Mouse (Mus musculus) heart, postnatal 0 days (tissue): Measurements from ENCODE around the gene Ctnnd1. TPM values are rescaled to one million over a fixed set of nuclear protein-coding genes. Genes with fewer than 3 reads are reported as not detected.
A peak's percentile ranks its signal among the peaks of the same experiment; 100 is the strongest.

ENCODE experiments used
- ATAC-seq: fragments of 200-750 bp; cut with Nextera tagmentation; 2 replicates; pipeline ENCODE4 v1.8.0; 2017; ENCODE audit warnings: low read depth, moderate number of reproducible peaks, moderate library complexity; ENCODE audit not compliant: insufficient read depth
- DNase-seq: peaks from one replicate; pipeline ENCODE4 v3.0.0-alpha.2; 2016; ENCODE audit warnings: low spot score
- H3K27ac ChIP-seq: fragments of 300-500 bp; sonication (generic); 2 replicates; pipeline ENCODE4 v1.5.1; 2014; ENCODE audit warnings: low read depth, mild to moderate bottlenecking
- H3K27me3 ChIP-seq: fragments of 300-500 bp; sonication (generic); 2 replicates; pipeline ENCODE4 v1.6.1; 2014; ENCODE audit warnings: low read length, mixed read lengths; ENCODE audit not compliant: control insufficient read depth, insufficient read depth
- H3K36me3 ChIP-seq: fragments of 300-500 bp; sonication (generic); replicated peaks from 2 replicates; pipeline ENCODE4 v1.6.1; 2014; ENCODE audit warnings: low read length, mixed read lengths; ENCODE audit not compliant: control insufficient read depth, insufficient read depth
- H3K4me1 ChIP-seq: fragments of 300-500 bp; sonication (generic); 2 replicates; pipeline ENCODE4 v1.6.1; 2014; ENCODE audit warnings: antibody characterized with exemption; ENCODE audit not compliant: control insufficient read depth, insufficient read depth
- H3K4me2 ChIP-seq: fragments of 300-500 bp; sonication (generic); 2 replicates; pipeline ENCODE4 v1.6.1; 2014; ENCODE audit warnings: low read depth, mild to moderate bottlenecking, low read length, moderate library complexity
- H3K4me3 ChIP-seq: fragments of 300-500 bp; sonication (generic); 2 replicates; pipeline ENCODE4 v1.5.1; 2014; ENCODE audit warnings: low read depth, low read length
- H3K9ac ChIP-seq: fragments of 300-500 bp; sonication (generic); replicated peaks from 2 replicates; pipeline ENCODE4 v1.6.1; 2014; ENCODE audit warnings: low read depth, low read length, mixed read lengths
- H3K9me3 ChIP-seq: fragments of 300-500 bp; sonication (generic); replicated peaks from 2 replicates; pipeline ENCODE4 v1.6.1; 2016; ENCODE audit warnings: low read length; ENCODE audit not compliant: control insufficient read depth
- CTCF ChIP-seq: IDR thresholded peaks from 2 replicates; pipeline ENCODE4 v1.5.1; 2016; ENCODE audit warnings: antibody characterized with exemption, control low read depth, low read depth
- EP300 ChIP-seq: IDR thresholded peaks from 2 replicates; pipeline ENCODE4 v1.6.1; 2016; ENCODE audit warnings: antibody characterized with exemption, low read depth
- WGBS: fragments of 180-500 bp; shearing (Covaris S2); extraction: QIAGEN DNeasy Blood & Tissue Kit; methylation state at CpG from one replicate; pipeline ENCODE4 v1.1.7; 2014; 5-methylcytosine and 5-hydroxymethylcytosine counted together
- polyA plus RNA-seq: library from polyadenylated mRNA; unstranded; fragments of >200 nt; fragmentation: Nextera tagmentation; extraction: Ambion mirVana; gene quantifications from 2 replicates; pipeline ENCODE4 v1.2.1, GENCODE M21; 2015
- total RNA-seq: library from RNA; depleted of rRNA; stranded (reverse); fragments of >200 nt; gene quantifications from 2 replicates; pipeline ENCODE4 v1.2.3, GENCODE M21; 2014; ENCODE audit warnings: low replicate concordance

The Ctnnd1 gene
- total and polyA plus RNA-seq, 2 experiments from 2014 or later = 29.8 to 121 TPM

GRCm38 (mm10) chr2:84634006-84634405 is 16.6 kb downstream of the Ctnnd1 start:
- no peak for ATAC-seq
- Histone ChIP-seq H3K36me3 (0 out of 2 replicates have a peak, but pooled peaks cover 2% of the 10 kb centered on the region), H3K9me3 (no peaks in the 10 kb centered on the region)

GRCm38 (mm10) chr2:84632999-84633398 is 17.6 kb downstream of the Ctnnd1 start:
- DNase-seq = peak; percentile 45
- peaks cover 69% of the 10 kb centered on the region for H3K4me1 ChIP-seq
- TF ChIP-seq CTCF = no peak
- peak; percentile 49; the same call in 1 of the 2 replicates for TF ChIP-seq EP300
- WGBS = 1% methylated on average over 3 of the region's 3 CpGs
- peak overlapping the region; percentile 97 for H3K27ac ChIP-seq
- ATAC-seq = no peak
- H3K4me3 ChIP-seq = peak overlapping the region; percentile 1; the same call in 1 of the 2 replicates
- no peaks in the 10 kb centered on the region for H3K9me3 ChIP-seq
- H3K27me3 ChIP-seq = no peaks in the 10 kb centered on the region
- H3K36me3 ChIP-seq = 0 out of 2 replicates have a peak, but pooled peaks cover 4% of the 10 kb centered on the region
- H3K9ac ChIP-seq = no peak overlapping the region; the same call in 1 of the 2 replicates
- H3K4me2 ChIP-seq = peak overlapping the region; percentile 58

More at GRCm38 (mm10) chr2:84634006-84634405, 16.6 kb downstream of the Ctnnd1 start:
- no peaks in the 10 kb centered on the region for H3K27me3 ChIP-seq
- peak; percentile 32 for DNase-seq
- peak overlapping the region; percentile 58 for H3K4me2 ChIP-seq
- H3K4me1 ChIP-seq = peaks cover 73% of the 10 kb centered on the region
- peak overlapping the region; percentile 16 for H3K4me3 ChIP-seq
- 13% methylated on average over 4 of the region's 4 CpGs for WGBS
- TF ChIP-seq EP300 (no peak), CTCF (no peak)
- H3K9ac ChIP-seq = peak overlapping the region; percentile 43
- peak overlapping the region; percentile 97 for H3K27ac ChIP-seq

- TF ChIP-seq CTCF = no peak
- no peak for TF ChIP-seq EP300
- 89% methylated on average over 1 of the region's 1 CpGs for WGBS
- H3K27ac ChIP-seq = peak overlapping the region; percentile 97
- H3K36me3 ChIP-seq = 0 out of 2 replicates have a peak, but pooled peaks cover 4% of the 10 kb centered on the region
- no peaks in the 10 kb centered on the region for H3K9me3 ChIP-seq
- no peak for ATAC-seq
- H3K27me3 ChIP-seq = no peaks in the 10 kb centered on the region
- H3K4me3 ChIP-seq = no peak overlapping the region
- no peak for DNase-seq
- no peak overlapping the region for H3K9ac ChIP-seq
- H3K4me1 ChIP-seq = peaks cover 65% of the 10 kb centered on the region
- no peak overlapping the region for H3K4me2 ChIP-seq
These were observed 18.6 kb downstream of the Ctnnd1 start for GRCm38 (mm10) chr2:84632001-84632400.

GRCm38 (mm10) chr2:84627036-84627435 is 23.5 kb downstream of the Ctnnd1 start:
- H3K9ac ChIP-seq = no peak overlapping the region
- H3K9me3 ChIP-seq = no peaks in the 10 kb centered on the region
- H3K4me3 ChIP-seq = no peak overlapping the region
- H3K4me1 ChIP-seq = peaks cover 44% of the 10 kb centered on the region
- peaks cover 23% of the 10 kb centered on the region for H3K36me3 ChIP-seq
- ATAC-seq = no peak
- TF ChIP-seq EP300 = no peak
- no peak for TF ChIP-seq CTCF
- H3K4me2 ChIP-seq = no peak overlapping the region; the same call in 1 of the 2 replicates
- WGBS = 15% methylated on average over 3 of the region's 3 CpGs
- no peaks in the 10 kb centered on the region for H3K27me3 ChIP-seq
- H3K27ac ChIP-seq = peak overlapping the region; percentile 62
- DNase-seq = no peak

- Histone ChIP-seq H3K27ac (peak overlapping the region; percentile 62), H3K9ac (no peak overlapping the region), H3K4me3 (no peak overlapping the region), H3K9me3 (no peaks in the 10 kb centered on the region), H3K4me2 (no peak overlapping the region; the same call in 1 of the 2 replicates), H3K4me1 (peaks cover 39% of the 10 kb centered on the region), H3K27me3 (no peaks in the 10 kb centered on the region), H3K36me3 (peaks cover 27% of the 10 kb centered on the region)
- TF ChIP-seq CTCF = no peak
- no peak for TF ChIP-seq EP300
- WGBS = 46% methylated on average over 7 of the region's 7 CpGs
- no peak for DNase-seq
- no peak for ATAC-seq
These were observed 24.1 kb downstream of the Ctnnd1 start for GRCm38 (mm10) chr2:84626366-84626975.

- Histone ChIP-seq H3K4me2 (no peak overlapping the region), H3K27ac (peak overlapping the region; percentile 39; the same call in 1 of the 2 replicates), H3K9me3 (no peaks in the 10 kb centered on the region), H3K27me3 (no peaks in the 10 kb centered on the region), H3K9ac (no peak overlapping the region), H3K36me3 (peaks cover 48% of the 10 kb centered on the region), H3K4me3 (no peak overlapping the region), H3K4me1 (peaks cover 41% of the 10 kb centered on the region)
- TF ChIP-seq CTCF = no peak
- no peak for TF ChIP-seq EP300
- ATAC-seq = no peak
- no peak for DNase-seq
- WGBS = 91% methylated on average over 17 of the region's 17 CpGs
These were observed 26.4 kb downstream of the Ctnnd1 start for GRCm38 (mm10) chr2:84624201-84624600.
